Comparison of ENCODE assay signal across 8 mouse cellular contexts in genomic region chr10:60957820-60958233, GRCm38 (mm10).
DNase-seq lines count a peak whose midpoint lies in the region; ATAC-seq lines count a peak whose summit lies in the region.

No protein-coding gene starts in this region.

- peaks cover 13% of the 10 kb centered on the region; the same call in 1 of the 2 replicates for H3K27me3 ChIP-seq in heart, embryonic 10.5 days (ENCODE audit: insufficient read depth, poor library complexity, severe bottlenecking)

- H3K4me1 ChIP-seq in heart, embryonic 10.5 days: peaks cover 38% of the 10 kb centered on the region

- no peaks in the 10 kb centered on the region for H3K9me3 ChIP-seq in heart, embryonic 10.5 days

- ATAC-seq in megakaryocyte-erythroid progenitor cell, adult 5-6 weeks (replicated peaks; ENCODE audit: low FRiP score, low TSS enrichment, poor library complexity, severe bottlenecking): no peak

- WGBS in heart, embryonic 10.5 days: 19% methylated on average over 17 of the region's 17 CpGs

- H3K36me3 ChIP-seq in heart, embryonic 10.5 days: no peaks in the 10 kb centered on the region

- peak overlapping the region; percentile 31; the same call in 1 of the 2 replicates for H3K4me3 ChIP-seq in heart, embryonic 10.5 days

- peak overlapping the region; percentile 56 for H3K27ac ChIP-seq in heart, embryonic 10.5 days

- peak; percentile 31 to 43 for DNase-seq in kidney, postnatal 4 days
- no peak for DNase-seq in kidney, adult 9 months
- DNase-seq in 416B (ENCODE audit: low read depth) (peak; percentile 20), NIH3T3 (ENCODE audit: low read depth) (peak; percentile 28)
- DNase-seq in heart, embryonic 10.5 days (ENCODE audit: low spot score): peak; percentile 85
- peak; percentile 25 for DNase-seq in retina, embryonic 14.5 days (ENCODE audit: low spot score)
- DNase-seq in thymus, adult 18-20 months: no peak

Comparison
In these comparisons a context has a peak if more than half of its experiments do, and no peak if none do; other contexts are left out.
1. DNase-seq: peak in kidney, postnatal 4 days (2 of 2), 416B (single experiment), NIH3T3 (single experiment), heart, embryonic 10.5 days (single experiment) and retina, embryonic 14.5 days (single experiment); none in kidney, adult 9 months (single experiment) and thymus, adult 18-20 months (0 of 2).